Mouse (Mus musculus): ENCODE data around the gene Ap1m1. TPM values are rescaled to one million over a fixed set of nuclear protein-coding genes. Genes with fewer than 3 reads are reported as not detected.

Gene Ap1m1
- polyA plus RNA-seq, 1 experiment = 30.1 TPM

- Histone ChIP-seq H3K4me1 (ENCODE audit: control insufficient read depth, insufficient read depth, low read length) (peaks cover 7% of the 10 kb centered on the region), H3K9me3 (replicated peaks; ENCODE audit: control insufficient read depth, insufficient read depth, low read length, poor library complexity, severe bottlenecking) (no peaks in the 10 kb centered on the region), H3K27ac (ENCODE audit: insufficient read depth, low read length) (no peak overlapping the region), H3K9ac (ENCODE audit: low read depth, poor library complexity, severe bottlenecking) (no peak overlapping the region), H3K4me3 (ENCODE audit: low read depth, low read length) (no peak overlapping the region), H3K27me3 (ENCODE audit: control insufficient read depth, insufficient read depth, low read length, poor library complexity, severe bottlenecking) (no peaks in the 10 kb centered on the region), H3K36me3 (ENCODE audit: control insufficient read depth, insufficient read depth, low read length, poor library complexity, severe bottlenecking) (no peaks in the 10 kb centered on the region)
- TF ChIP-seq POLR2A (IDR thresholded peaks at IDR 0.05; ENCODE audit: insufficient read depth, low read length) (no peak), EP300 (IDR thresholded peaks at IDR 0.05; ENCODE audit: insufficient read depth, low read depth, low read length) (no peak), CTCF (IDR thresholded peaks at IDR 0.05; ENCODE audit: low read depth, low read length) (no peak)
Measured at GRCm38 (mm10) chr8:72295679-72296078, 55.9 kb downstream of the Ap1m1 start.

GRCm38 (mm10) chr8:72296561-72296960 is 56.7 kb downstream of the Ap1m1 start:
- H3K4me1 ChIP-seq (ENCODE audit: control insufficient read depth, insufficient read depth, low read length) = peaks cover 7% of the 10 kb centered on the region
- no peaks in the 10 kb centered on the region for H3K27me3 ChIP-seq (ENCODE audit: control insufficient read depth, insufficient read depth, low read length, poor library complexity, severe bottlenecking)
- H3K36me3 ChIP-seq (ENCODE audit: control insufficient read depth, insufficient read depth, low read length, poor library complexity, severe bottlenecking) = no peaks in the 10 kb centered on the region
- no peaks in the 10 kb centered on the region for H3K9me3 ChIP-seq (replicated peaks; ENCODE audit: control insufficient read depth, insufficient read depth, low read length, poor library complexity, severe bottlenecking)
- H3K4me3 ChIP-seq (ENCODE audit: low read depth, low read length) = no peak overlapping the region
- TF ChIP-seq CTCF (IDR thresholded peaks at IDR 0.05; ENCODE audit: low read depth, low read length) (no peak), POLR2A (IDR thresholded peaks at IDR 0.05; ENCODE audit: insufficient read depth, low read length) (no peak), EP300 (IDR thresholded peaks at IDR 0.05; ENCODE audit: insufficient read depth, low read depth, low read length) (no peak)
- no peak overlapping the region for H3K9ac ChIP-seq (ENCODE audit: low read depth, poor library complexity, severe bottlenecking)
- no peak overlapping the region for H3K27ac ChIP-seq (ENCODE audit: insufficient read depth, low read length)

DNA sequence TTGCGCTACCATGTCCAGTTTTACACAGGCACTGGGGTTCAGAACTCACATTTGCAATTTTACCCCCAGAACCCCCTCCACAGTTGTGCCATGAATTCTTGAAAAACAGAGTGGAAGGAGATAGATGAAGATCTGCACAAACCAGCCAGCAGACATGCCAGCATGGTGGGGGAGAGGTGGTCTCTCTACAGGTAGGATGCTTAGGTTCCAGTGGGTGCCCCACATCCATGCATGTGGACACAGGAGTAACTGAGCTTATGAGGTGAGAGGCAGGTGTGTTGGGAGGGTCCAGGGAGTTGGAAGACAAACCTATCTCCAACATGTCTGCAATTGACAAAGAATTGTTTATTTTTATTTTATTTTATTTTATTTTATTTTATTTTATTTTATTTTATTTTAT is 59.1 kb downstream of the Ap1m1 start:
- Histone ChIP-seq H3K9ac (ENCODE audit: low read depth, poor library complexity, severe bottlenecking) (no peak overlapping the region), H3K4me3 (ENCODE audit: low read depth, low read length) (no peak overlapping the region), H3K9me3 (replicated peaks; ENCODE audit: control insufficient read depth, insufficient read depth, low read length, poor library complexity, severe bottlenecking) (no peaks in the 10 kb centered on the region), H3K4me1 (ENCODE audit: control insufficient read depth, insufficient read depth, low read length) (peaks cover 1% of the 10 kb centered on the region), H3K27ac (ENCODE audit: insufficient read depth, low read length) (no peak overlapping the region), H3K27me3 (ENCODE audit: control insufficient read depth, insufficient read depth, low read length, poor library complexity, severe bottlenecking) (no peaks in the 10 kb centered on the region), H3K36me3 (ENCODE audit: control insufficient read depth, insufficient read depth, low read length, poor library complexity, severe bottlenecking) (no peaks in the 10 kb centered on the region)
- no peak for TF ChIP-seq POLR2A (IDR thresholded peaks at IDR 0.05; ENCODE audit: insufficient read depth, low read length)
- no peak for TF ChIP-seq EP300 (IDR thresholded peaks at IDR 0.05; ENCODE audit: insufficient read depth, low read depth, low read length)
- TF ChIP-seq CTCF (IDR thresholded peaks at IDR 0.05; ENCODE audit: low read depth, low read length) = no peak

- Histone ChIP-seq H3K9ac (ENCODE audit: low read depth, poor library complexity, severe bottlenecking) (no peak overlapping the region), H3K36me3 (ENCODE audit: control insufficient read depth, insufficient read depth, low read length, poor library complexity, severe bottlenecking) (no peaks in the 10 kb centered on the region), H3K27ac (ENCODE audit: insufficient read depth, low read length) (no peak overlapping the region), H3K4me1 (ENCODE audit: control insufficient read depth, insufficient read depth, low read length) (peaks cover 1% of the 10 kb centered on the region), H3K27me3 (ENCODE audit: control insufficient read depth, insufficient read depth, low read length, poor library complexity, severe bottlenecking) (no peaks in the 10 kb centered on the region), H3K4me3 (ENCODE audit: low read depth, low read length) (no peak overlapping the region), H3K9me3 (replicated peaks; ENCODE audit: control insufficient read depth, insufficient read depth, low read length, poor library complexity, severe bottlenecking) (no peaks in the 10 kb centered on the region)
- TF ChIP-seq POLR2A (IDR thresholded peaks at IDR 0.05; ENCODE audit: insufficient read depth, low read length) (no peak), EP300 (IDR thresholded peaks at IDR 0.05; ENCODE audit: insufficient read depth, low read depth, low read length) (no peak), CTCF (IDR thresholded peaks at IDR 0.05; ENCODE audit: low read depth, low read length) (no peak)
Measured at GRCm38 (mm10) chr8:72300654-72301400, 61.0 kb downstream of the Ap1m1 start.

DNA sequence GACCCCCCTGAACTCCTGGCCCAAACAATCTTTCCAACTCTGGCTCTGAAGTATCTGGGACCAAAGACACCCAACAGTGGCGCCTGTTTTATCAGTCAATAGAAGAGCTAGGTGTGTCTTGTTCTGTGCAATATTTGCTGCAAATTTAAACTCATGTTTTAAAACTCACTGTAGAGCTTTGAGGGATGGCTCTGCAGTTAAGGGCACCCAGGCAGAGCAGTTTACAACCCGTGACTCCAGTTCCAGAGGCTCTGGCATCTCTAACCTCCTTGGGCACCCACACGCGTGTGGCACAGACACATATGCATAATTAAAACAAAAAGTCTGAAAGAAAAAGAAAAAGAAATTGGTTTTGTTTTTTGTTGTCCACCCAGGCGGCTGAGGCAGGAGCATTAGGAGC is 61.7 kb downstream of the Ap1m1 start:
- no peak overlapping the region for H3K9ac ChIP-seq (ENCODE audit: low read depth, poor library complexity, severe bottlenecking)
- H3K36me3 ChIP-seq (ENCODE audit: control insufficient read depth, insufficient read depth, low read length, poor library complexity, severe bottlenecking) = no peaks in the 10 kb centered on the region
- H3K4me1 ChIP-seq (ENCODE audit: control insufficient read depth, insufficient read depth, low read length) = peaks cover 1% of the 10 kb centered on the region
- H3K27ac ChIP-seq (ENCODE audit: insufficient read depth, low read length) = no peak overlapping the region
- no peaks in the 10 kb centered on the region for H3K9me3 ChIP-seq (replicated peaks; ENCODE audit: control insufficient read depth, insufficient read depth, low read length, poor library complexity, severe bottlenecking)
- TF ChIP-seq EP300 (IDR thresholded peaks at IDR 0.05; ENCODE audit: insufficient read depth, low read depth, low read length) = no peak
- no peak for TF ChIP-seq POLR2A (IDR thresholded peaks at IDR 0.05; ENCODE audit: insufficient read depth, low read length)
- no peak for TF ChIP-seq CTCF (IDR thresholded peaks at IDR 0.05; ENCODE audit: low read depth, low read length)
- H3K27me3 ChIP-seq (ENCODE audit: control insufficient read depth, insufficient read depth, low read length, poor library complexity, severe bottlenecking) = no peaks in the 10 kb centered on the region
- H3K4me3 ChIP-seq (ENCODE audit: low read depth, low read length) = no peak overlapping the region

GRCm38 (mm10) chr8:72302986-72303612 is 63.3 kb downstream of the Ap1m1 start:
- H3K27ac ChIP-seq (ENCODE audit: insufficient read depth, low read length) = no peak overlapping the region
- H3K36me3 ChIP-seq (ENCODE audit: control insufficient read depth, insufficient read depth, low read length, poor library complexity, severe bottlenecking) = no peaks in the 10 kb centered on the region
- H3K4me3 ChIP-seq (ENCODE audit: low read depth, low read length) = no peak overlapping the region
- TF ChIP-seq POLR2A (IDR thresholded peaks at IDR 0.05; ENCODE audit: insufficient read depth, low read length) = no peak
- TF ChIP-seq CTCF (IDR thresholded peaks at IDR 0.05; ENCODE audit: low read depth, low read length) = no peak
- TF ChIP-seq EP300 (IDR thresholded peaks at IDR 0.05; ENCODE audit: insufficient read depth, low read depth, low read length) = no peak
- no peaks in the 10 kb centered on the region for H3K9me3 ChIP-seq (replicated peaks; ENCODE audit: control insufficient read depth, insufficient read depth, low read length, poor library complexity, severe bottlenecking)
- no peaks in the 10 kb centered on the region for H3K27me3 ChIP-seq (ENCODE audit: control insufficient read depth, insufficient read depth, low read length, poor library complexity, severe bottlenecking)
- H3K4me1 ChIP-seq (ENCODE audit: control insufficient read depth, insufficient read depth, low read length) = peaks cover 1% of the 10 kb centered on the region
- no peak overlapping the region for H3K9ac ChIP-seq (ENCODE audit: low read depth, poor library complexity, severe bottlenecking)

All from ES-Bruce4 (cell line).